Mouse (Mus musculus) right cerebral cortex, postnatal 36 days (tissue): ENCODE data around the gene Cers6.

Source experiments
- DNase-seq, 2 experiments: peaks; one replicate each; pipeline ENCODE4 v3.0.0; 2022; ENCODE audit warnings: low spot score in 2 of 2, mixed read lengths in 1 of 2

Cers6 gene

DNA sequence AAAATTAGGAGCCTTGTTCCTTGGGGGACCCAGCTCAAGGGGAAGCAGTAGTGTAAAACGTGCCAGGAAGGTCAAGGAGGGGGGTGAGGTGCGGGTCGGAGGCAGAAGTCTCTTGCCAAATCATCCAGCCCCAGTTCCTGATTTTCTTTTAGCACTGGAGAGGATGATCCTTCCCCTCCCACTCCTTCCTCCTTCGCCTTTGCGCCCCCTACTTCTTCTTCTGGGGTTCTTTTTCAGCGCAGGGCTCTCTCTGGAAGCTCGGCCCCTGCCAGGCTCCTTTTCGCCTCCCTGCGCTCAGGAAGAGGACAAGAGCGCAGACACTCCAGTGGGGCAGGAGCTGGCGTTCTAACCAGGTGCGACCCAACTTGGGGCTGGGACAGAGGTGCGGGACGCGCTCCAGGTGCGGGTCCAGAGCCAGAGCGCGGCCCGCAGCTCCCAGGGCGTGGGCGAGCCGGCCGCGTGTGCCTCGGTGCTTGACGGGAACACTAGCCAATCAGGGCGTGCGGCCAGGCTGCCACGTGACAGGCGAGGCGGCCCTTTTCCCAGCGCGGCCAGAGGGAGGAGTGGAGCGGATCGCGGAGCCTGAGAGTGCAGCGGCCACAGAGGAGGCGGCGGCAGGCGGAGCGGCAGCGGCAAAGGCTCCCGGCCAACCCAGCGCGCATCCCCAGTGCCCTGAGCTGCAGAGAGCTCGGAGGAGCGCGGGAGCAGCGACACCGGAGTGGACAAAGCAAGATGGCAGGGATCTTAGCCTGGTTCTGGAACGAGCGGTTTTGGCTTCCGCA, at the start of gene Cers6:
TSS of gene Cers6 (plus strand) at position 538 of the 782 bp plus-strand sequence.
- DNase-seq, result peak; percentile 96

DNA sequence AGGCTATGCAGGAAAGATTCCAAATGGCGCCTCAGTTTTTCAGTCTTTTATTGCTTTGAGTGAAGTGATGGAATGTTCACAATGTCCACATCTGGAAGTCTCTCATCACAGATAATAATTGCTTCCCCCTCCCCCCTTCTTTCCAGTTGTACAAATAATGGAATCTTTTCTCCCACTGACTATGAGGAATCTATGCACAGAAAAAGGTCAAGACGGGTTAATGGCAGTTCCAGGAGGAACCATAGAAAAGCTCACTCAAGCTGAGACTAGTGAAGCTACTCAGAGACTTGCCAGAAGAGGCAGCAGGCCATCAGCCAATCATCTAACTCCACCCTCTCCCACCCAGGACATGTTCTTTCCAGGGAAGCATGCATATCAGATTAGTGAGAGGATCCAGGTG, 46.8 kb upstream of the Cers6 start:
- DNase-seq, result no peak

DNA sequence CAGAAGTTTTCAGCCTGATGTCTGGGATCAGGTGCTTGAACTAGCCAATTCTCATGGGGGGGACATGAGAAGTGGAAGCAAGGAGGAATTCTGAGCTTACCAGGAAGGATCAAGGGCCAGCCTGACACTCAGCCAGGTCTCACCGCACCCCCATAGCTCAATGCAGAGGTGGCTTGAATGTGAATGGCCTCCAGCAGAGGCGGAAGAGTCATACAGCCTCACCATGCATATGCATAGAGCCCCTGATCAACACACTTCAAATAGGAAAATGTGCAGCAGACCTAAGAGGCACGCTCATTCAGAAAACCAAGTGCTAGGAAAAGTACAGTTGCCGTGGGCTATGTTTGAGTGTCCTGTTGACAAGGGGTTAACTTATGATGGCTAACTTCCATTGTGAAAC, 42.2 kb upstream of the Cers6 start:
- DNase-seq, result no peak

DNA sequence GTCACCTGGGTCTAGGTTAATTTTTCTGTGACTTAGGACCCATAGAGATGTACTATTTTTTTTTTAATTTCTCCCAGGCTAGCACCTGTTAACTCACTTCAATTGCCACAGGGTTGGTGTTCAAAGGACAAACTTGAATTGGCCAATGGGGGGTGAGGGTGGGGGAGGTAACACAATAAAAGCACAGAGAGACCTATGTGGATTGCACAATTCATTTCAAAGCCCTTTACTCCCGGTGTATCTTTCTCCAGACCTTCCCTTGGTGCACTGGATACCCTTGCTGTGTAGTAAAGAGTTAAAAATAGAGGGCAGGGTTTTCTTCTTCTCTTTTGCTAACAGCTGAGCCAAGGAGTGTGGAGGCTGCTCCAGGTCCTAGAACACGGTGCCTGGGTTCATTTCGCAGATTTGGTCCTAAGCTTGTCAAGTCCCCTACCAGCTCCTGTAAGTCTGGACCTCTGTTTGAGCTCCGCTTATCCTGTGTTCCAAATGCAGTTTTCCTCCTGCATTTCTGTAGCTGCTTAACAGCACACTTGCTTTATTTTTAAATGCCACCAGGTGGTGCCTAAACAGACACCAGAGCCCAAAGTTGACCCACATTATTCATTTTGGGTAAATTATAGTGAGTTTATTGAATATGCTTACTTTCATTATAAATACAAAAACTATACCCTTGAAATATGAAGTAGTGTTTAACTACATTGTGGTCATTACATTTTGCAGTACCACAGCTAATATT, 38.9 kb upstream of the Cers6 start:
- no peak for DNase-seq

- DNase-seq, result no peak
These were observed 35.8 kb upstream of the Cers6 start for GRCm38 (mm10) chr2:68825326-68826020.

GRCm38 (mm10) chr2:68843330-68843729, 17.9 kb upstream of the Cers6 start:
- no peak for DNase-seq

DNA sequence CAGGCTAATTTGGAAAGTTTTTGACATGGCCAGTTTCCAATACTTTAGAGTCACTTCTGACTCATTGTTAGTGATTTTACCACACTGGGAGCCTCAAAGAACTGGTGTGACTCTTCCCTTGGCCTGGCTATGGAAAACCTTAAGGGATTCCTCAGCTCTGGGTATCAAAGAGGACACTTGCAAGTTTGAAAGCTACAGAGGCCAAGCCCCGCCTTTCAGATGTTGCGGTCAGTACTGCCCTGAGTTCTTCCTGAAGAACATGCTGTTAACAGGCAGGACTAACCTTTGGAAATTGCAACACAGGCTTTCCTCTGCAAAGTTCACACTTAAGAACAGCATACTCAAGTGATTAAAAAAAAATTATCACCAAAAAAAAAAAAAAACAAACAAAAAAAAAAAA, 16.7 kb upstream of the Cers6 start:
- no peak for DNase-seq

DNA sequence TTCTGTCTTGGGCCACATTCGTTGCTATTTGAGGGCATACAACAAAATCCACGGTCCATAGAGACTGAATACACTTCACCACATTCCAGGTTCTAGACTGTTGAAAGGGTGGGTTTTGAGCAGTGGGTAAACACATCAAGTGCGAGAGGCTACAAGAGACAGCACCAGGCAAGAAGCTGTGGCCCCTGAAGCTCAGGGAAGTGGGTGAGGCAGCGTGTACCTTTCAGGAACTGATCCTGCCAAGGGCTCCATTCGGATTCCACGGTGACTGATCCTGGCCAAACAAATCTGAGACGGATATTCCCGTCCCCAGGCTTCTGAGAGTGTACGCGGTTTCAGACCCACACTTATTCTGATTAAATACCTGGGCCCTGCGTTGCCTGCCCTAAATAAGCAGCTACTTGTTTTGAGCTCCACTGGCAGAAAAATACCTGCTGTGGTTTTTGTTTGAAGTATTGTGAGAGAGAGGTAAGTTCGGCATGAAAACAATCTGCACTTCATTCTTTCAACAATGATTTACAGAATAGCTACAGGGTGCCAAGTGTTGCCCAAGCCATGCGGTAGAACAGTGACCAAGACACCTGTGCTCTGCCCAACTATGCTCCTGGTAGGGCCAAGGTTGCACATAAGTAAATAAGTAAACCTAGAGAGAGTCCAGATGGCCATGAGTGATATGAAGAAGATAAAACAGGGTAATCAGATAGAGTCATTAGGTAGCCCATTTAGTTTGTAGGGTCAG, 16.1 kb upstream of the Cers6 start:
- no peak for DNase-seq

DNA sequence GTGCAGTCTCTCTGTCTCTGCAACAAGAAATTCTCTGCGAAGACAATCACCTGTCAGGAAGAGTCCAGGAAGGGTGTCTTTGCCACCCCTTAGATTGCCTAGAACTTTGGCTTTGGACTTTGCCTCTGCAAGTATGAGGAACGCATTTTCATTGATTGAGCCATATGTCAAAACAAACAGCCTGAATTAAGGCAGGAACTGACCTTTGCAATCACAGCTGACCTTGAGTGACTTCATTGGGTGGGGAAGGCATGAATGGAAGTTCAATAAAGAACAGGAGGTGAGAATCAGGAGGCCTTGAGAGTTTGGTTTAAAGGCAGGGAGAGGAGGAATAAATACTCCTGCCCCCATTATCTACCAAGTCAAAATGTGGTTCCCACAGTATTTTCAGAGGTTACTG, 850 bp upstream of the Cers6 start:
- DNase-seq, result no peak

GRCm38 (mm10) chr2:68861721-68862463, 651 bp downstream of the Cers6 start:
- peak; percentile 32 to 43 for DNase-seq

DNA sequence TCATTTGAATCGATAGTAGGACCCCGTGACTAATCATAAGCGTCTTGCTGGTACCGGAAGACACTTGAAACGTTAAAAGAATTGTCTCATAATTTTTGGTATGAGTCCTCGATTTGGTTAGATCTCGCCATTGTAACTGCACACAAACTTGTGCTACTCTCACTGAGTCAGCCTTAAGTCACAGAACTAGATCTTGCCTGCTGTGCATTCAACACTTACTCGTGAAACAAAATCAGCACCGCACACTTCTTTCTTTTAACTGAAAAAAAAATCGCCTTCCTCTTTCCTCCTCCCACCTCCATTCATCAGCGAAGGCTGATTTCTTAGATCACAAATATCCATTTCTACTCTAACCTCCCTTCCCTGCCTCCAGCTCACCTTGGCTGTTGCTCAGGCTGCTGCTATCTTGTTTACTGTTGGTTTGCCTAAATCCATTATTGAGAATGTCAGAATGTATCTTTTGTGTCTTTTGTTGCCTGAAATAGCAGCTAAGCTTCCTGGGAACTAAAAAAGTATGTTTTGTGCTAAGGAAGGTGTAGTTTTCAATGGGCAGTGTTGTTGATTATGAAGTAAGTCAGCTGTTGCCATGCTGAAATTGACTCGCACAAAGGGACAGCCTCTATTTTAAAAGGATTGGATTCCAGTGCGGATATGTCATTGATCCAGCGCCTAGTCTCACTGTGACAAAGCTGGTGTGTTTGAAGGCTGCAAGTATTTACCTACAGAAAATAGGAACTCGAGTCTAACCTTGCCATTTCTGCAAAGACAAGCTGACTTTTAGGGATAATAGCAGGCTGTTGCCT, 1.4 kb downstream of the Cers6 start:
- no peak for DNase-seq

GRCm38 (mm10) chr2:68863561-68863960, 2.3 kb downstream of the Cers6 start:
- no peak for DNase-seq

- DNase-seq, result no peak
These were observed 3.1 kb downstream of the Cers6 start for GRCm38 (mm10) chr2:68864366-68864765.

DNA sequence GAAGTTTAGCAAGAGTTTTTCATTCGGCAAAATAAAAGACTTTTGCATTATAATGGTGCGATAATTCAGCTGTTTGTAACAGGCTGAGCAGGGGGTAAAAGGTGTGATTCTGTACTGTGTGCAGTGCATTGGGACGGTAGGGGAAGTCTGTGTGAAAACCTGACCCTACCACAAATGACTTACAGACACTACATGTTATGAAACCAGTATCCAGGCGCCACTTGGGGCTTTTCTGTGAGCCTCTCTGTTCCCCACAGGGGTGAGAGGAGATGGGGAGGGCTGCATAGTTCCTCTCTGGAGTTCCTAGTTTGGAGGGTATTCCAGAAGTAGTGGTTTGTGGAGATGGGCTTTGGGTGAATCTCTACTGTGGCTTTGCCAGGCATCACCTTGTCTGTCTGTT, 5.9 kb downstream of the Cers6 start:
- DNase-seq, result no peak

- DNase-seq, result no peak
These were observed 9.9 kb downstream of the Cers6 start for GRCm38 (mm10) chr2:68870999-68871780.

- DNase-seq, result no peak
These were observed 11.8 kb downstream of the Cers6 start for GRCm38 (mm10) chr2:68873086-68873485.

DNA sequence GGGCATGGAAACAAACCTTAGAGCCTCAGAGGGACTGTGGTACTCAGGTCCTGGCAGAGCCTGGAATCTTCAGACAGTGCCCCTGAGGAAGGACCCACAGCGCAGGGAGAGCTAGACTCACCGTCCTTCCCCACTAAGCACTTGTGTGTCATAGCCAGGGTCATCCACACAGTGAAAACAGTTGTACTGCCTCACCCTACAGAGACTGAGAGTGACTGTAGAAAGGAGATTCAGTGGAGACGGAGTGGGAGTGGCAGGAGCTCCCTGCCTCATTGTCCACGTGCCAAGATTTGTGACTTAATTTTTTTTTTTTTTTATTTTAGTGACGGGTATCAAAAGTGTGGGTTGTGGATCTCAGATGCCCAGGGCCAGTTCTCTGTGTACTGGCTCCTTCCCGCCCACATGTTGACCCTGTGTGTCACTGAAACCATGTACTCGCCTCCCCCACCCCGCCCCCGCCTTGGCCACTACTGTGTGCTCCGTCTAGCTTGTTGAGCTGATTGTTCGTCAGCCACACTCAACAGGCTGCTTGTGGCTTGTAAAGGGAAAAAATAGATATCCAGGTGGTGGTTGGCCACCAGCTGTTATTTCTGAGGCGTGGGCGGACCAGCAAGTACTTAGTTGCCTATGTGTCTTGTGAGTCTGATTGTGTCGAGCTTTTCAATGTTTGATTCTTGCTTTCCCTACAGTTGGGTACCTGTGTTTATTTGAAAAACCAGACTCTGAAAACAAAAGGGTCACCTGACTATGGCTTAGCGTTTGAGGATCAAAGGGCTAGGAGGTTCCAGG, 12.6 kb downstream of the Cers6 start:
- DNase-seq, result peak; percentile 32 to 48

DNA sequence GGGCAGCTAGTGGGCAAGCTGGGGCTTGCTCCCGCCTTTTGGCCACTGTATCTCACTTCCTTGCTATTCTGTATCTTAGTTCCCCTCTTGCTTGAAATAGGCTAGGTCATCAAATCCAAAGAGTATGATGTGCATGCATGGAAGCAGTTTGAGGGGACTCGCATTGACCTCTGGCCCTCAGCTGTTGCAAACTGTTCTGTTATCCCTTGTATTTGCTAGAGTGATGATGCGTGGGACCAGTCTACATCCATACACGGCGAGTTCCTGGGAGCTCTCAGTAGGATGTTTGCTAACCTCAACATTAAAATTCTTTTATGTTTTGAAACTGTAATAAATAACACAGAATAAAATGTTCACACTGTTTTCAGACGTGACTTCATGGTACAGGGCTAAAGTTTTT, 13.3 kb downstream of the Cers6 start:
- no peak for DNase-seq
